Mouse (Mus musculus) monocyte, adult 5-6 weeks (primary cell): ENCODE results near the gene 2900026A02Rik. TPM values are rescaled to one million over a fixed set of nuclear protein-coding genes. Genes with fewer than 3 reads are reported as not detected.
"Not testable (repeated sequence)": the region's sequence is repeated elsewhere in the genome, so short reads cannot be mapped to it uniquely, and the experiment has no call there.

Experiments used
- ATAC-seq: fragments of 153-309, 156-312 bp; replicated peaks from 2 replicates; pipeline ENCODE4 v1.8.0; 2017; ENCODE audit warnings: mild to moderate bottlenecking; ENCODE audit not compliant: low TSS enrichment, insufficient number of reproducible peaks, severe bottlenecking, poor library complexity, low FRiP score
- total RNA-seq: library from RNA; stranded (forward); fragments of 200-1000, 200-491, 200-594 nt; gene quantifications from 3 replicates; pipeline ENCODE4 v1.2.3, GENCODE M21; 2017

The 2900026A02Rik gene
- total RNA-seq, 1 experiment from 2014 or later, result 3.7 TPM

DNA sequence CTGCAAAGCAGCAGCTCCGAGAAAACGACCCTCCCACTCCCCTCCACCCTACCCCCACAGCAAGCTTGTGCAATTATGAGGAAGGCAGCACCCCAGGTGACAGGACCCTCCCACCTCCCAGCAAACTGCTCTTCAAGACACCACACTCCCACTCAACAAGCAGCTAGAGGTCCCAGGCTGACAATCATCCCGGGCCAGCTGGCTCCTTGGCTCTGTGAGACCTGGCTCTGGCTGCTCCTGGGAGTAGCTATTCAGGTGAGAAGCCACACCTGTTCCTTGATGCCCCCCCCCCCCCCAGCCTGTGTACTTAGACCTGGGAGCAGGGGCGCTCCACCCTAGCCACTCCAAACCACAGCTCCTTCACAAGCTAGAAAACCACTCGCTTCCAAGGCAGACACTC, 107.9 kb downstream of the 2900026A02Rik start:
- ATAC-seq, result no peak

GRCm38 (mm10) chr5:113111336-113111735, 109.7 kb downstream of the 2900026A02Rik start:
- no peak for ATAC-seq

DNA sequence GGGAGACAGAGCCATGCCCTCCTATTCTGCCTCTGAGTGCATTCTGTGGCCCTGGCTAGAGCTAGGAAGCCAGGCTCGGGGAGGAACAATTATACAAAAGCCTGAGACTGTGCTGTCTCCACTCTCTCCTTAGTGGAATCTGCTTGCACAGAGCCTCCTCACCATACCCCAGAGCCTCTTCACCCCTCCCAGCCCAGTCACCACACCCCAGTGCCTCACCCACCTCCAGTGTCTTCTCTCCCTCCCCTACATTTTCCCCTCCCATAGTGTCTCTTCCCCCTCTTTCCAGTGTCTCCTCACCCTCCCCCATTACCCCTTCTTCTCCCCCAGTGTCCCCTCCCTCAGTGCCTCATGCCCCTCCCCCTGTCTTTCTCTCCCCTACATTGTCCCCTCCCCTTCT, 110.1 kb downstream of the 2900026A02Rik start:
- no peak for ATAC-seq

DNA sequence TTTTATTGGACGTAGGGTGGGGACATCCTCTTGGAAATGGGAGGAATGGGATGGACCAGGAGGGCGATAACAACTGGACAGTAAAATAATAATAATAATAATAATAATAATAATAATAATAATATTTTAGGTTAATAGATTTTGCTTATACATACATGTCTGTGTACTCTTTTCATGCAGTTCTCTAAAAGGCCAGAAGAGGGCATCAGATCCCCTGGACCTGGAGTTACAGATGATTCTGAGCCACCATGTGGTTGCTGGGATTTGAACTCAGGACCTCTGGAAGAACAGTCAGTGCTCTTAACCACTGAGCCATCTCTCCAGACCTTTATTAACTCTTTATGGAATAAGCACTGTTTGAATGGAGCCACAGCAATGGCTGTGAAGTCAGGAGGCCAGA, 111.4 kb downstream of the 2900026A02Rik start:
- not testable (repeated sequence) for ATAC-seq

GRCm38 (mm10) chr5:113108165-113108764, 112.8 kb downstream of the 2900026A02Rik start:
- no peak for ATAC-seq

DNA sequence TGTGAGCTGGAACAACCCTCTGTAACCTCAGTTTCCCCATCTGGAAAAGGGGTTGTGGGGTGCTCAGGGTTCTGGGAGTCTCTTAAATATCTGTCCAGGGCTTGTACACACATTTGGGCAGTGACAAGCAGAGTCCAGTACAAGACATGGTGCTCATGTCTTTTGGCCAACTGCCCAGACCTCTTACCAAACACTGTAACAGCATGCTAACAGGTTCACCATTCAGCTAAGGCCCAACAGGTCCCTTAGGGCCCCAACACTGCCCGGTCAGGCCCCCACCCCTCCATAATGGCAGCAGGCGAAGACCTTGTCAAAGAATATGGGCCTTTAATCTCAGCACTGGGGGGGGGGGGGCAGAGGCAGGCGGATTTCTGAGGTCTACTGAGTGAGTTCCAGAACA, 113.3 kb downstream of the 2900026A02Rik start:
- ATAC-seq, result no peak

DNA sequence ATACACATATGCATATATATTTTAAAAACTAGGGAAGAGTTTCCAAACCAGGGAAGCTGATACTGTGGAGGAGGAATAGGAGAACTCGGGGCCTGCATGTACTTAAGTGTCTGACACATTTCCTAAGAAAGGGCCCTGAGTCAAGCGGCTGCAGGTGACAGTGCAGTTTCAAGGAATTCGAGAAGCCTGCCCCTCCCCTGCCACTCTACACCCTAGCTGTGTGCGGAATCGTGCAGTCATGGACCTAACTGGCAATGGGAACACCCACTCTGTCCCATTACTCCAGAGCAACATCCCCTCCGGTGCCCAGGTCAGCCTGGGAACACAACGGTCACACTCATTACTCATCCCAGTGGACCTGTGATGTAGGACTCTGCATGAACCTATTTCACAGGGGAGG, 114.4 kb downstream of the 2900026A02Rik start:
- ATAC-seq, result no peak

DNA sequence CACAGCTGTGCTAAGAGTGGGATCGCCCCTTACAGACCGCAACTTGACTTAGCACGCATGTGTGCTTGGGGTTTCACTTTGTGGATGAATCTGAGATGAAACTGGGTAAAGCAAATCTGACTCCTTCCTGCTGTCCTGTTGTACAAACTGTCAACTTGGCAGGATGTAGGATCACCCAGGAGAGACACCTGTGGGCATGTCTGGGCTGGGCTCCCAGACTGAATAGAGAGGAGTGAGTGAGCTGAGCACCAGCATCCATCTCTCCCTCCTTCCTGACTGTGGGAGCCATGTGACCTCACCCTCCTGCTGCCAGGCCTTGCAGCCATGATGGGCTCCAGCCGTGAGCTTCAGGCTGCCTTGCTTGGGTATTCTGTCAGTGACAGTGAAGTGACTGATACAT, 115.6 kb downstream of the 2900026A02Rik start:
- no peak for ATAC-seq

DNA sequence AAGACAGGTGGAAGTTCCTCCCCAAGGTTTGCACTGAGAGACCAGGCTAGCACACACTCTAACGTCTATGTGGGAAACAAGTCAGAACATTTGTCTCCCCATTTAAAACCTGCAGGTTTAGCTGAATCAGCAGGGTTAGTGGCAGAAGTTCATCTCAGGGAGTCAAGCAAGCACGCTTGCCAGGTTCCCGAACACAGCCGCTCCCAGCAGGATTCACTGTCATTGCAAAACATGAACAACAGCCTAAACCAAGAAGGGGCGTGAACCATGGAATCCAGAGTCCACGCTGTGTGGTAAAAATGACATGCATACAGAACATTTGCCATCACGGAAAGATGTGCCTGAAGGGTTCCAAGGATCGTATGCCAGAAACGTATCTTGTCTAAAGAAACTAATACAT, 116.0 kb downstream of the 2900026A02Rik start:
- ATAC-seq, result no peak

- ATAC-seq, result no peak
Measured at GRCm38 (mm10) chr5:113102455-113102854, 118.6 kb downstream of the 2900026A02Rik start.

- ATAC-seq, result no peak
Measured at GRCm38 (mm10) chr5:113101457-113101856, 119.6 kb downstream of the 2900026A02Rik start.

DNA sequence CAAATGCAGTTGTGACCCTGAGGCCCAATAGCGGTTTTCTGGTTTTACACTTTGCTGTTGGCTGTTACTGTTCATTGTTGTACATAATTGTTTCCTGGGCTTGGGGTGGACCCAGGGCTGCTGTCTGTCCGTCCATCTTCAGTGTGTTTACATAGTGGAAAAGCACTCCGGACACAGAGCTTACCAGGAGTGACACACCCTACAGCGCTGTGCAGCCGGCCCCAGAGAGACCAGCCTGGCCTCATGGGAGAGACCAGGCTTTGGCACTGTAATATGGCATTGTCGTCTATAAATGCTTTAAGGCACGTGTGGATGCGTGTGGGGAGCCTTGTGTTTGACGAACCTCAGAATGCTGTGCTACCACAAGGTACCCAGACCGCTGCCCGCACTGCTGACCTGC, 120.6 kb downstream of the 2900026A02Rik start:
- ATAC-seq, result no peak

- ATAC-seq, result peak; percentile 93
Measured at GRCm38 (mm10) chr5:113099546-113099945, 121.5 kb downstream of the 2900026A02Rik start.

DNA sequence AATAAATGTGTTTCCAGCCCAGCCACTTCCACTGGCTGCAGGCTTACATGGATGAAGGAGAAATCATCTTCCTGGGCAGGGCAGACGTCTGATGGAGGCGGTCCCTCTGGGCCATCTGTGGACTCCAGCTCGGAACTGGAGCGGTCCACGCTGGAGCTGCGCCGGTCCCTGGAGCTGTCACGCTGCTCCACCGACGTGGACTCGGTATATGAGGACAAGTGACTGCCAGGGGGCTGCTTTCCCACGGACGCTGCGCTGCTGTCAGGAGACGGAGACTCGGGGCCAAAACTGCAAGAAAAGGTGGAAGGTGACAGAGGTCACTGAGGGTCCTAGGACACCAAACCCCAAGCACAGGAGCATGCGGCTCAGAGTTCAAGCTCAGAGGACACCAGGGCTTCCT, 123.5 kb downstream of the 2900026A02Rik start:
- ATAC-seq, result no peak

DNA sequence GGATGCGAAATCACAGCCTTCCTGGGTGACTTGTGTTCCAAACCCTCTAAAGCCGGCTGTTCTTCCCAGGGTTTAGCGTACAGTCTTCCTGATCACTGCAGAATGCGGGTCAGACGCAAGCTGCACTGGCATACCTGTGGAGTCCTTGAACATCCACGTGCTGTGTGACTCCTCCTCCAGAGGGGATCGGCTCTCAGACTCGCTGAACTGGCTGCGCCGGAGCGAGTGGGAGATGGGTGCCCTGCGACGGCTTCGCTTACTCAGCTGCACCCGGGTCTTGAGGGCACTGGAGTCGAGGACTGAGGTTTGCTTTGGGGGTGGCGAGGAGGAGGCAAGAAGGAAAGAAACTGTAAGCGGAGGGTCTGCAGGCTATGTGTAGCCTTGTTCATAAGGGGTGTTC, 125.6 kb downstream of the 2900026A02Rik start:
- ATAC-seq, result no peak

GRCm38 (mm10) chr5:113092406-113092805, 128.6 kb downstream of the 2900026A02Rik start:
- ATAC-seq, result no peak

DNA sequence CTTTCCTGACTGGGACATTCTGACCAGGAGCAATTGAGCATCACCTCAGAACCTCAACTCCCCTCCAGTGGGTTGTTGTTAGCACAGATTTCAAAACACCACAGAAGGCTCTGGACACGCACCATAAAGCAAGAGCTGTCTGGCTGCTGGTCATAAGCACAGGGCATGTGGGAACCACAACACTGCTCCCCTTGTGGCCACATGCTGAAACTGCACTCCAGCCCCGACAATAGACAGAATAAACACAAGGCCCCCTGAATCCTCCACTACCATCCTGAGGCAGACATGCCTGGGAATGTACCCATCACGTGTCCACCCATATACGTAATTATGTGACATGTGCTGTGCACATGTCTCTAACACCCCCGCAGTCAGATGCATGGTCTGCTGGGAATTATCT, 129.9 kb downstream of the 2900026A02Rik start:
- peak; percentile 47; the same call in 1 of the 2 replicates for ATAC-seq

- no peak for ATAC-seq
Measured at GRCm38 (mm10) chr5:113090750-113091149, 130.3 kb downstream of the 2900026A02Rik start.

GRCm38 (mm10) chr5:113090077-113090690, 130.9 kb downstream of the 2900026A02Rik start:
- no peak for ATAC-seq

DNA sequence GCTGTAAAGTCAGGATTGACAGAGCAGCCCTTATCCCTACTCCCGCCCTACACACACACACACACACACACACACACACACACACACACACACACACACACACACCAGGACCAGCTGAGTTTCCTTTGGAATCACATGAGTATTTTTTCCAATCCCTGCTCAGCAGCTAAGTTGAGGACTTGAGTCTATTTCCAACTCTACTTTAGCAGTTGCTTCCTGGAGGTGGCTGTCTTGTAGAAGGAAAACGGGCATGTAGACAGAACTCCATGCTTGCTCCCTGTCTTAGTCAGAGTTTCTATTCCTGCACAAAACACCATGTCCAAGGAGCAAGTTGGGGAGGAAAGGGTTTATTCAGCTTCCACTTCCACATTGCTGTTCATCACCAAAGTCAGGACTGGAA, 133.6 kb downstream of the 2900026A02Rik start:
- no peak for ATAC-seq

DNA sequence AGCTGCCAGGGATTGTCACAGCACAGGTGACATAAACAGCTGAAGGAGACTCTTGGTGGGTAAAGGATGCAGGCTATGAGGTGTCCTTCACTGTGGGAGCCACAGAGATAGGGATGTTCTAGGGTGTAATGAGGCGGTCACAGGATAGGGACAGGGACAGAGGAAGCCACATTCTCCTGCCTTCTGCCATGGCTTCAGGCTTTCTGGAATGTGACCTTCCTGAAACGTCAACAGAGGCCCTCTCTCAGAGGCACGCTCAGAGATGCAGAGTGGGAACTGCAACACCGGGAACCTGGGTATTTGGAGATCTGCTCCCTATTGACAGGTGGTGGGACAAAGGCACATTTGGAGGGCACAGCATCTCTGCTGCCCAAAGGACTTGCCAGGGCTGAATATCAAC, 134.0 kb downstream of the 2900026A02Rik start:
- no peak for ATAC-seq
